Mouse (Mus musculus) right cerebral cortex, postnatal 14 days (tissue): ENCODE measurements at regions not wholly inside any gene's neighbourhood (a gene's known extent, or its start where the extent isn't known, plus 50 kb on each side); places are given as distances from the start of the nearest gene placed in this dataset.

Source experiments
- DNase-seq: peaks from one replicate; pipeline ENCODE4 v3.0.0; 2022

- no peak for DNase-seq
Measured at GRCm38 (mm10) chr2:115520413-115521139, 60.9 kb upstream of the BC052040 start.

GRCm38 (mm10) chr2:115529878-115530277 is 51.6 kb upstream of the BC052040 start:
- no peak for DNase-seq
